Mouse (Mus musculus): ENCODE results near the gene Dnaic1.

DNA sequence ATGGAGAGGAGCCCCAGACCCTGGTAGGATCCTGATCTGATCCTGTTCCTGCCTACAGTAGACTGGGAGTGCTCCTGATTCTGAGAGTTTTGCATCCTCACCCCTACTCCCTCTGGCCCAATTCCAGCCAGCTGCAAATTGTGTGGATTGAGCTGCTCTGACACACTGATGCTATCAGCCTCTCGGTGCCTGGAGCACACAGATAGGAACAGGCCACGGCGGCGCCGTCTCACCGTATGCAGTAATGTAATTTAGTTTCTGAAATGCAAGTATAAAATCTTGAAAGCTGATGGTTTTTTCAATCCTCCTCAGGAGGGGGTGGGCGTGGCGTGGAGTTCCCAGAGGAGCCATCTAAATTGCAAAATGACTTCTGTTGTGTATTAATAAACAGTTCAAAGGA, 27.4 kb upstream of the Dnaic1 start:
- TF ChIP-seq ZC3H11A (IDR thresholded peaks at IDR 0.05; ENCODE audit: borderline replicate concordance, low read depth, low read length) (no peak), CHD2 (IDR thresholded peaks at IDR 0.05; ENCODE audit: low read depth, low read length) (no peak), HCFC1 (IDR thresholded peaks at IDR 0.05; ENCODE audit: borderline replicate concordance, insufficient read depth, low read length) (no peak), ZNF384 (IDR thresholded peaks at IDR 0.05; ENCODE audit: low read depth, low read length) (no peak), MAFK (IDR thresholded peaks at IDR 0.05; ENCODE audit: insufficient read depth, low read depth, low read length) (no peak)
